Mouse (Mus musculus) liver, adult 2 months (tissue): ENCODE results near the gene Gm20388.

Experiments used
- CTCF ChIP-seq: fragments of 200-500 bp; IDR thresholded peaks from 2 replicates; pipeline ENCODE4 v1.5.1; 2011; ENCODE audit warnings: low read depth, low read length, control low read depth
- POLR2A ChIP-seq: fragments of 200-500 bp; IDR thresholded peaks from 2 replicates; pipeline ENCODE4 v1.6.1; 2011; ENCODE audit warnings: low read length, control low read depth; ENCODE audit not compliant: insufficient read depth; ENCODE audit errors: extremely low read depth

DNA sequence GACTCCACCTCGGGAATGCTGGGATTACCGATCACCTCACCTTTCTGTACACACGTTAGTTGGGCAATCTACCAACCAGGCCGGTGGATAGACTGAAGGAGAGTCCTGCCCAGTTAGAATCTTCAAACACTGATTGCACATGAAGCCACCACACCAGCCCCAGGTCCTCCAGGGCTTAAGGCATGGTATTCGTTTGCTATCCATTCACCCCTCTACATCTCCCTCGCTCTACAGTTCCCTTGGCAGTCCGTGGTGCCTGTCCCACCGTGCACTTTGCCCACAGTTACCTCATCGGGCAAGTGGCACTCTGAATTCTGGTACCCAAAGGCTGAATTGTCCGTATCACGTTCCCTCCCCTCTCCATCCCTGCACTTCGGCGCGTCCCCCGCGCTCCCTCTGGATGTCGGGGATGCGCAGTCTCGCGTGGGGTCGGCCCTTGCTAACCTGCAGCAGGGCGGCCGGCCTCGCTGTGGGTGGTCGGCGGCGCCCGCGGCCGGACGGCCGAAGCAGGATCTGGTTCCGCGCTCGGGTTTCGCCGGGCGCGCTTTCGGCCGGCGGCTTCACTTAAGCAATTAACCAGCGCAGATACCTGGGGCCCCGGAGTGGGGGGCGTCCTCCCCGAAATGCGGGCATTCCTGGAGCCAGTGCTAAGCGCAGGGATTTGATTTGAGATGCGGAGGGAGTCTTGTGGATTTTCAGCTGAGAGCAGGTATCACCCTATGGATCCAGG lies 1169.9 kb downstream of the Gm20388 start:
- no peak for TF ChIP-seq CTCF
- no peak for TF ChIP-seq POLR2A
